Mouse (Mus musculus) embryo, embryonic 10 days (tissue): ENCODE measurements around the gene Grasp.
A peak's percentile ranks its signal among the peaks of the same experiment; 100 is the strongest.

ENCODE experiments used
- DNase-seq: peaks from one replicate; pipeline ENCODE4 v3.0.0-alpha.2; 2015; ENCODE audit warnings: low spot score

Gene Grasp

DNA sequence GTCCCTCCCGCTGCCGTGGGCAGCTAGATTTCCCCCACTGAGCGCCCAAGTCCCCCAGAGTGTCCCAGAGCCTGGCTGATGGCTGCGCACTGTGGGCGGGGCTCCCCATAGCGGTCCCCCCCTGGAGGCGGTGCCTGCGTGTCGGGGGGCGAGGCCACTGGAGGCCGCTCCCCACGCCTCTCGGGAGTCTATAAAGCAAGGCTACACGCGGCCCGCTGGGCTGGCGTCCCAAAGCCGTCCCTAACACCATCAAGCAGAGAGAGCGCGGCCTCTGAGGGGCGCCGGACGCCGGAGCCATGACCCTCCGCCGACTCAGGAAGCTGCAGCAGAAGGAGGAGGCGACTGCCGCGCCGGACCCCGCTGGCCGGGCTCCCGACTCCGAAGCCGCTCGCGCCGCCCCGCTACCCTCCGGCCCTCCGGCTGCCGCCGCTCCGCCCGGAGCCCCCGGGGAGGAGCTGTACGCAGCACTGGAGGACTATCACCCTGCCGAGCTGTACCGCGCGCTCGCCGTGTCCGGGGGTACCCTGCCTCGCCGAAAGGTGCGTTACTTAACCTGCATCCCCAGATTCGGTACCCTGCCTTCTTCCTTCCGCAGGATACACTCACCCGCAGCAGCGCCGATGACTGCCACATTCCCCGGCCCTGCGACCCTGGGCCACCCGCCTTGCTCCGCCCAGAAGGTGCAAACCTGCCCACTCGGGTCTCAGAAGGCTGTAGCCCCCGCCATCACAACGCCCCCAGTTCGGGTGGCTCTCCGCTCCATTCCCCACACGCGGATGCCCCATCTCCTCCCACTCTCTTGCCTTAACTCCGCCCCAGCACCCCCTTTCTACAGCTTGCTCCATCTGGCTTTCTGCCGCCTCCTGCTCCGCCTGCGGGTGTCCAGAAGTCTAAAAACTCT lies at the start of gene Grasp:
Gene Grasp (plus strand): TSS at position 183 of the 901 bp plus-strand sequence.
- peak; percentile 88 for DNase-seq

DNA sequence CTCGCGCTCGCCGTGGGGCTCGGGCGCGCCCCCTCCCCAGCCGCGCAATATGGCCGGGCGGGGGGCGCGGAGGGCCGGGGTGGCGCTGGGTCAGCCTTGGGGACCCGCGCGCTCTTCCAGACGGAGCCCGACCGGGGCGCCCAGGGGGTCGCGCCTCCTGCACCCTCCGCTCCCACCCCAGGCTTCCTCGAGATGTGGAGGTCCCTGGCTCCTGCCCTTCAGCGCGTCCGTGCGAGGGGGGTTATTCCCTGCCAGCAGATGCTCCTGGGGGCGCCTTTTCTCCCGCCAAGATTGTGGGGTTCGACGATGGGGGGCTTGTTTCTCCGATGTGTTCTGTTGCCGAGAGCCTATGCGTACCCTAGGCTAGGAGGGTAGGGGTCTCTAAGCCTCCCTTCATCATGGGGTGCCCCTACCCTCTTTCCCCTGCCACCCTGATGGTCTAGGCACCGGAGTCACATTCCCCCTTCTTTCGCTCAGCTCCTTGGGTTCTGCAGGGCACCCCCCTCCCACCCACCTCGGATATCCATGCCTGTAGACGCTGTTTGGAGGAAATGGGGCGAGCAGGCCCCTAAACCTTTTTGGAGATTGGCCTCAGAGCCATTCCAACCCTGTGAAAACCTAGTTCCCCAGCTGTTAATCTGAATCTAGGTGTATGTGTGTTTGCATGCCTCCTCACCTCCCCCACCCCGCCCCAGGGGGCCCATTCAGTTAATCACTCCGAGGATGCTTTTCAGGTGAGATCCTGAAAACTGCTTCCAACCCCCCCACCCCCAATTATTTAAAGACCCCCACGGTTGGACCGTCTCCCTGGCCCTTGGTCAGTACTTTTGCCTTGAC lies 49.5 kb upstream of the Grasp start:
- DNase-seq, result peak; percentile 34

- DNase-seq, result no peak
Measured at GRCm38 (mm10) chr15:101175131-101175460, 48.9 kb upstream of the Grasp start.

DNA sequence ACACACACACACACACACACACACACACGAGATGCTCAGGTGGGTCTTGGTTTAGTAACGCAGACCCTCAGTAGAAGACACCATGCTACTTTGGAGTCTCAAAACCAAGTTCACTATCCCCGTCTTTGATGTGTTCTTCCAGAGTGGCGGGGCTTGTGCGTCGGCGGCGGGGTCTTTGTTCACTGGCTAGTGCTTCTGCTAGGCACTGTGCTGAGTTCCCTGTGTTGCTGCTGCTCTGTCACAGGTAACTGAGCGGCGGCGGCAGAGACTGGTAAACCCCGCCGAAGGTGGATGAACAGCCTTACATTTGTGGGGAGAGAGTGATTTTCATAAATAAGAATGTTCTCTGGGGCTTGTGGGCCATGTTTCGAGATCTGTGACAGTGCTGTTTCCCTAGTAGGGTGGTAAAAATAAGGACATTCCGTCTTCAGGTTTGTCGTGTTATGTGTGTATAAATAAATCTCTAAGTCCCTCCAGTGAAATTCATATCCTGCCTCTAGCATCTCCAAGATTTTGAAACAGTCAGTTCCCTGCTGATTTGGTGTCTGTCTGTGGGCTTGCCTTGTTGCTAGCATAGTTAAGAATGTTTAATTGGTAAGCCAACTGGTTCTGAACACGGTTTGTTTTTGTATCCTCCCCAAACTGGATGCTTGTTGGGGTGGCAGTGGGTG lies 48.2 kb upstream of the Grasp start:
- peak; percentile 57 for DNase-seq

DNA sequence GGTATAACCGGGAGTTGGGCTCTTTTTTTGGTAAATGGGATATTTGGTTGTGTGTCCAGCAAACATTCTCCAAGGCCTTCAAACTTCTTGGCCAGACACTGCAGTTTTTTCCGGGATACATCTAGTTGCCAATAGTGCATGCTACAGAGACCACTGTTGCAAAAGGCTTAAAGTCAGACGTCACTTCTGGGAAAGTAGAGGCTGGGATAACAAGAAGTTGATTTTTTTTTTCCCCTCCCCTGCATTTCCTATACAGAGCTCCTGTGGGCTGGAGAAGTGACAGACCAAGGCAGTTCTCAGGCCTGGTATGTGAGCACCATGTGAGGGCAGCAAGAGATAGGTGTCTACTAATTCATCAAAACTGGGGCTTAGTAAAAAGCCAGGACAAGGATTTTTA lies 47.7 kb upstream of the Grasp start:
- DNase-seq, result no peak

DNA sequence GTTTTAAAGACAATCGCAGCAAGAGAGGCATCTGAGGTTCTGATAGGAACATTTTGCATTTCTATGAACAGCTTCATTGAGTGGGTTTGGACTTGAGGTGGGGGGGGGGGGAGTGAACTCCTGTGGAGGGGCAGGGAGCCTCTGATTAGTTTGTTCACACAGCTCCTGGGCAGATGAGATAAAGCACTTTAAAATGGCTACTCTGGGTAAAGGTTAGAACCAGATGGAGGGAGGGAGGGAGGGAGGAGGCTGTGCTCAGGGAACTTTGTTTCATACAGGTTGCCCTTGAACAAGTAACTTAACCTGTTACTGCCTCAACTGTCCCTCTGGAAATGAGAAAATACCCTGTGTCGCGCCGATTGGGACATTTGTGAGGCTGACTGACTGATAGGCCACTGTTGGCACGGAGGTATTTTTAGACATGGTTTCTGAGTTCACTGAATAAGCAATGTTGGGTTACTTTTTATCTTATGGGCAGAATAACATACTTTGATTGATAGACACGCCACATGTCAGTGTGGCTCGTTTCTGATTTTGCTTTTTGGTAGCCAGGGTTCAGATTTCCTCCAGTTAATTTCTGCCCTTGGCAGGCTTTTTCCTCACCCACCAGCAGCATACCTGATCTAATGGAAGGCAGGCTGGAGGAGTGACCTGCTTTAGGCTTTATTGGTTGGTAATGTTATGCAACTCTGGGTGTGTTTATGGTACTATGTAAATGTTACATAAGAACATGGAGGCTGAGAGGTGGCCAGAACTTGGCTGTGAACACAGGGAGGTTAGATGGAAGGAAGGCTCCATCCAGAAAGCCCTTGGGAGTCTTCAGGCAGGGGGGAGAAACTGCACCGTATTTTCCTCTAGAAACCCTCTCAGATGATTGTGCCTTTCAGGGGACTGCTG lies 46.9 kb upstream of the Grasp start:
- DNase-seq, result no peak

DNA sequence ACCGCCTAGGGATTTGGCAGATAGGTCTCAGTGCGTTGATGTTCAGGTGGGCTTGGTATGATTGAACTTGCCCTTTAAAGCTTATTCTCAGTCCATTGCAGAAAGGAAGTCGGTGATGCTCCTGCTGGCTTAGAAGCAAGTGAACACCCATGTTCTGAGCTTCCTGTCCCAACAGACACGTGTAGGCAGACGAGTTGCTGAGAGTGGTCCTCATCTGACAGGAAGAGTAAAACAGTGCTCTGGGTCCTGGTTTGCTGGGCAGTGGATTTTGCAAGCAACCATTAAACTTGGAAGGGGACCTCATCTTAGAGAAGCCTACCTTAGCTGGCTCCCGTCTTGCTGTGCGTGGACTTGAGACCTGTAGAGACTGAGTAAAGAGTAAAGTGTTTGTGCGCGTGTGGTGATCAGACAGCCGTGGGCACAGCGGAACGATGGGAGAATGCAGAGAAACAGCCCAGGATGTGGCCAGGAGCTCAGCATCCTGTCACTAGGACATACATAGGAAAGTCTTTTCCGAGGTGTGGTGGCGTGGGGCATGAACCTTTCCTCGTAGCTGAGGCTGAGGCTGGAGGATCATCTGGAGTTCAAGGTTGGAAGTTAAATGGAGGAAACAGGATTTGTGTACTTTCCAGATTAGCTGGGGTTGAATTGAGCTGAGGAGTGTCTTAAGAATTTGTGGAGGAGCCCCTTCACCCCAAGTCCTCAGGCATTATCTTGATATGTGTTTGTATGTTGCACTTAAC lies 43.5 kb upstream of the Grasp start:
- no peak for DNase-seq

- peak; percentile 18 for DNase-seq
Measured at GRCm38 (mm10) chr15:101181106-101181466, 42.9 kb upstream of the Grasp start.

DNA sequence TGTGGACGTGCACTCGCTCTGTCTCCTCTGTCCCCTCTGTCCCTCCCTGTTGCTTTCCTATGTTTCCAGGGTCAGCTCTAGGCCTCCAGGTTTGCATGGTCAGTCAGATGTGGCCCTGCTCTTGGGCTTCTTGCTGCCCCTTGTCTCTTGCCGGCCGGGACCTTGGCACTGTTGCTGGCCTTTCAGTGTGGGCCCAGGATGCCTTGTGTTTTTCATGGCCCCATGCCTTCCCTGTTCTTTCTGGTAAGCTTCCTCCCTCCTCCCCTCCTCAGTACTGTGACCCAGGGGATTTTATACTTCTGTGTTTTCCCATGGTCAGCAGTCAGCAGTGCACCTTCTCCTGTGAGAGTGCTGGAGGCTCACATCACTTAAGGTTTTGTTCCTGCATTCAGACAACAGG lies 42.5 kb upstream of the Grasp start:
- no peak for DNase-seq

GRCm38 (mm10) chr15:101182676-101183075 lies 41.3 kb upstream of the Grasp start:
- no peak for DNase-seq

GRCm38 (mm10) chr15:101184300-101184699 lies 39.7 kb upstream of the Grasp start:
- no peak for DNase-seq

GRCm38 (mm10) chr15:101185549-101185948 lies 38.4 kb upstream of the Grasp start:
- no peak for DNase-seq

- no peak for DNase-seq
Measured at GRCm38 (mm10) chr15:101187907-101188306, 36.1 kb upstream of the Grasp start.

- no peak for DNase-seq
Measured at GRCm38 (mm10) chr15:101189981-101190761, 33.8 kb upstream of the Grasp start.

GRCm38 (mm10) chr15:101190762-101191150 lies 33.2 kb upstream of the Grasp start:
- DNase-seq, result no peak

DNA sequence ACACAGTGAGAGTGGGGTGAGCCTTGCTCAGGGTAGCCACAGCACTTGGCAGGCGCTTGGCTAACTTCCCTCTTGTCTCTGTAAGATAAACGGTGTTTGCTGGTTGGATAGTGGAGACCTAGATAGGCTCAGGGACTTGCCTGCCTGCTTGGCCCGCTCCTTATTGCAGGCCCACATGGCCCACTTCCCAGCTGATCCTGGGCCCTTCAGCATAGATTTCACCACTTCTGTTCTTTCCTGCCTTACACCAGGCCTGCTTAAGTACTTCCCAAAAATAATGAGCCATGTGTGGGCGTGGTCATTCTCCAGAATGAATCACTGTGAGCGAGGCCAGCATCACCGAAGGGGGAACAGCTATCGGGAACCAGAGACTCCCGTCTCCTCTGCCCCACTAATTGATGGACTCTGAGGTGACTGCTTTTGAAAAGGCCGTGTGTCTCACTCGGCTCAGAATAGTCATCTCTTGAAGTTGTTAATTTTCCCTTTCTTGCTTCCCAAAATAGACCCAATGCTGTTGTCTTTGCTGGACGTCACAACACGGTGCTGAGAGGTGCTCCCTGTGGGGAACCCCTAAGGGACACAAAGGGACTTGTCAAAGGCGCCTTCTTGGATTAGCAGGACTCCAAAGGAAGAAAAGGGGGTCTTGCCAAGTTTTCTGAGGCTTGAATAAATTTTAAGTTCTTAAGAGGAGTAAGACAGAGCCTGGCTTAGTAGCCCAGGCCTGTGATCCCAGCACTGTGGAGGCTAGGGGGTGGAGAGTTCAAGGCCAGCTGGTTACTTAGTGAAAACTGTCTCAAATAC lies 32.3 kb upstream of the Grasp start:
- peak; percentile 63 for DNase-seq

GRCm38 (mm10) chr15:101192260-101192640 lies 31.7 kb upstream of the Grasp start:
- no peak for DNase-seq

- DNase-seq, result no peak
Measured at GRCm38 (mm10) chr15:101192651-101193050, 31.3 kb upstream of the Grasp start.

- DNase-seq, result no peak
Measured at GRCm38 (mm10) chr15:101193971-101194370, 30.0 kb upstream of the Grasp start.
